Mouse (Mus musculus) bone marrow macrophage, adult 2 months (primary cell): Measurements from ENCODE around the gene Clec4f.

ENCODE experiments used
- CTCF ChIP-seq: IDR thresholded peaks from 2 replicates; pipeline ENCODE4 v1.5.1; 2012; ENCODE audit warnings: low read depth, mild to moderate bottlenecking, low read length, moderate library complexity
- POLR2A ChIP-seq: IDR thresholded peaks from 2 replicates; pipeline ENCODE4 v1.6.1; 2012; ENCODE audit warnings: mild to moderate bottlenecking, low read depth, low read length, borderline replicate concordance

DNA sequence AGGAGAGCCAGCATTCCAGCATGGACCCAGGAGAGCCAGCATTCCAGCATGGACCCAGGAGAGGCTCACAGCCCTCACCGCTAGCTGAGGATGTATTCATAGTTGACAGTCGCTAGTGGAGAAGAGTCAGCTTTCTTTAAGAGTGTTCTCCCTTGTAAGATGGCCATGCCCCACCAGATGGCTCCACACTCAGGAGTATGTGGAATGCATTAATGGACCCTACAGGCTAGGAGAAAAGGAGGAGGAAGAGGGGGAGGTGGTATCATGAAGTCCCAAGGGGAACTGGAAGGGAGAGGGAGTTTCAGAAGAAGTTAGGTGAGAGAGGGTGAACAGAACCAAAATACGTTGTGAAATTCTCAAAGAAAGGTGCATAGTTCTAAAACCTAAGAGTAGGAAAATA, 39.7 kb upstream of the Clec4f start:
- TF ChIP-seq CTCF = no peak
- TF ChIP-seq POLR2A = no peak
